Mouse (Mus musculus) common myeloid progenitor, adult 5-6 weeks (primary cell): ENCODE measurements around the gene Adora2a. TPM values are rescaled to one million over a fixed set of nuclear protein-coding genes. Genes with fewer than 3 reads are reported as not detected.
A peak's percentile ranks its signal among the peaks of the same experiment; 100 is the strongest.

Source experiments
- ATAC-seq: replicated peaks from 2 replicates; pipeline ENCODE4 v1.8.0; 2016; ENCODE audit warnings: low read depth, mild to moderate bottlenecking, moderate TSS enrichment, inconsistent platforms; ENCODE audit not compliant: poor library complexity, severe bottlenecking
- total RNA-seq: library from RNA; stranded (forward); fragments of 200-1000, 187-1606 nt; gene quantifications from 2 replicates; pipeline ENCODE4 v1.2.3, GENCODE M21; 2017

The Adora2a gene
- total RNA-seq, 1 experiment from 2014 or later: 6.2 TPM

DNA sequence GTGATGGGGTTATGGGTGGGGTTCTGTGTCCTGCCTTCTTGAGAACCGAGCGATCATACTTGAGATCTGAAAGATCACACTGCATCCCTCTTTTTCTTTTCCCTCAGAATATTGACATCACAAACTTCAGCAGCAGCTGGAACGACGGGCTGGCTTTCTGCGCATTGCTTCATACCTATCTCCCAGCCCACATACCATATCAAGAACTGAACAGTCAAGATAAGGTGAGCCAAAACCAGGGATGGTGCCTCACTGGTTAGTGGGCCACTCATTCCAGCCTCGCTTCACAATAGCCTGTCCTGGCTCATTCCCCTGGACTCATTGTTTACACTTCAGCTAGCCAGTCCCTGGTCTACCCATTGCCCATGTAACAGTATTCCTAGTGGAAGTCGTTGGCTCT lies 9.5 kb upstream of the Adora2a start:
- ATAC-seq: no peak

DNA sequence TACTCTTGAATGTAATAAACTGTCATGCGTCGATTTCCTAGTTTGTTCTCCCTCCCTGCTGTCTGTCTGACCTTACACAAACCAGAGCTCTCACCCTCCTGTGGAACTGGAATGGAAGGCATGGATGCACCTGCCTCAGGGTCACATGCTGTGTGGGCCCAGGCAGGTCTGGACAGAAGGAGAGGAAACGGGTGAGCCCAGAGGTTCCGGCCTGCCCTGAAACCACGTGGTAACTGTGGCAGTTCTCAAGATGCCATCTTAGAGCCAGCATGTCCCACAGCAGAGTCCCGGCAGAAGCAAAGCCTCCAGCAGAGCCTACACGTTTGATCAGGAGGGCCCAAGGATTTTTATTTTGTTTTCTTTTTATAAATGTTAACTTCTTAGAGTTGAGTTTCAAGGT lies 4.3 kb upstream of the Adora2a start:
- peak; percentile 43 for ATAC-seq

DNA sequence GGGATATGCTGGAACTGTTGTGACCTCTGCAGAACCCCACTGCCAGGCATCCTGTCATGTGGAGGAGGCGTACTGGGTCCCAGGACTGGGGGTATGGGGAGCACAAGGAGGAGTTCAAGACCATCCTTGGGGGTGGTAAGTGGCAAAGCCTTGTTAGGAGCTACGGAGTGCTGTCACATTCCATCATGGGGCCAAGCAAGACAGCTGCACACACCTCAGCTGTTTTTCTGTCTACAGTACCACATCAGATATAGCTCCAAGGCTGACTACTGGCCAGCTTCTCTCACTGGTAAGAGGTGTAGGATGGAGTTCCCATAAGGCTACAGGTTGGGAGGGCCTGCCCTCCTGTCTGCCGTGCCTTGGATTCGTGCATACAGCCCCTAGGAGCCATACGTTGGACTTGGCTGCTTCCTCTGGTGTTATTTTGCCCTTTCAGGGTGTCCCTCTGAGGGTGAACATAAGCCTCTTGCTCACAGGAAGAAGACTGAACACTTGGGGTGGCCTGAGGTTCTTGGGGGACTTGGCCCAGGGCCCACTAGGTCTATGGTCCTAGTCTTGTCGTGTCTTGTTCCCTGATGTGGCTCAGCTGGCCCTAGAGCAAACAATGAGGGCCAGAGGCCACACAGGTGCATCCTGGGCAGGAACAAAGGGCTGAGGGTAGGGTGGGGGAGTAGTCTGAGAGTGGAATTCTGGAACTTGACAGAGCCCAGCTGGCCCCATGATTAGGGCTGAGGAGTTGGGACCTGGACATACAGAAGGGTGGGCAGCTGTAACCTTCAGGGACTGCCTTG lies 2.3 kb upstream of the Adora2a start:
- ATAC-seq: no peak

DNA sequence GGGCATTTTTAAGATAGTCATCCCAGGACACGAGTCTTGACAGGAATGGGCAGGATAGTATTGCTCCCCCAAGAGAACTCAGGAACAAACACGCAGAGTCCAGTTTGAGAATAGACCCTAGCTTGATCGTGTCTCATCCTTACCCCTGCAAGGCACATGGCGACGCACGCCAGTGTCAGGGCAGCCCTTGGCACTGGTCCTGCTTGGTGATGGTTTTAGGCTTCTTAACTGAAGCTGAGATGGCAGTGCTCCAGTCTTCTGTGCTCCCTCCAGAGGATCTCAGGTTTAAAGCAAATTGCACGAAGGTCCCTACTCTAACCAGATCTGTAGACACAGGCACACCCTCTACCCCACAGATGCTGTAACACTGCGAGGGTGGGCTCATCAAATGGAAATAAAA lies 921 bp upstream of the Adora2a start:
- no peak for ATAC-seq

DNA sequence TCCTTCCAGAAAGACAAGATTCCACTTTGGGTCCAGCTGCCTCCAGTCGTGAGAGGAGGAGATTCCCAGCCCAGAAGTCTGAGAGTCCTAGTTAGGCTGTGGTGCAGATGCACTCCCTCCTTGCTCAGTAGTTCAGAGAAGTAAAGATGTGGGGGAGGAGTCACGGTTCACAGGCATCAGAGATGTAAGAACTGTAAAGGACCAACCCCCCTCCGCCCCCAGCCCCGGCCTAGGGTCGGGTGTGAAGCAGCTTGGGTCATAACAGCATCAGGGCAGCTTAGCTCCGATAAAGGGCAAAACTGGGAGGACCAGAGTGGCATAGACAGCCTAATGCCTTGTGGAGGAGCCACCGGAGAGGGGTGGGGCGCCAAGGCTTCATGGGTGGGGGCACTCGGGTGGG lies 205 bp upstream of the Adora2a start:
- 0 out of 2 replicates have a peak, but pooled peaks have one; percentile 5 for ATAC-seq

DNA sequence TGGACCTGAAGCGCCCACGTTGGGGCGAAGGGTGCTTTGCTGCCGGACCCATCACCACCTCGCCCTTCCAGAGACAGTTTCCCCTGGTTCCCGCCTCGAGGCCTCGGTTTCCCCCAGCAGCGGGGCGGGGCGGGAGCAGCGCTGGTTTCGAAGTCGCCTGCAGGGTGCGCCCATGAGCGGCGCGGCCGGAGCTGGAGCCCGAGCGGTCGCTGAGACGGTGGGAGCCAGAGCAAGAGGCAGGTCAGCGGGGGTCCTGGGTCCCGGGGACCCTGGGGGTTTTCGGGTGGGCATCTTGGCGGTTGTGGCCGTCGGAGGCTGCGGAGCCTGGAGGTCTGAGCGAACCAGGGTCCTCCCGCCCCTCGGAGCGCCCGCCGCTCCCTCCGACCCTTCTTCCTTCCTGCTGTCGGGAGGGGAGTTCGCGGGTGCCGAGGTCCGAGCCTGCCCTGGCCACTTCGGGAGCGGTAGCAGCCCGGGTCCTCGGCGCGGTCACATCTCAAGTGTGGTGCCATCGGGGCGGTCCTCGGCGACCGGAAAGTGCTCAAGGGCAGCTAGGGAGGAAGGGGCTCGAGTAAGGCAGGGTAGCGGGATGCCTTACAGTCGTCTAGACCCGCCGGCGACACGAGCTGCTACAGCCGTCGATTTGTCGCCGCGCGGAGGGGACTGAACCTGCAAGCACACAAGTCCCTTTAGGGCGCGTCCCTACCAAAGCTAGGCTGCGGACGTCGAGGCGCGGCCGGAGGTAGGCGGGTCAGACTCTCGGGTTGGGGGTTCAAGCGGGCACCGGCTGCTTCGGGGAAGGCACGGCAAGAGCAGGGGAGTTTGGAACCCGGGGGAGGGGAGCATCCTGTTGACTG lies 458 bp downstream of the Adora2a start:
- peak; percentile 20 for ATAC-seq

DNA sequence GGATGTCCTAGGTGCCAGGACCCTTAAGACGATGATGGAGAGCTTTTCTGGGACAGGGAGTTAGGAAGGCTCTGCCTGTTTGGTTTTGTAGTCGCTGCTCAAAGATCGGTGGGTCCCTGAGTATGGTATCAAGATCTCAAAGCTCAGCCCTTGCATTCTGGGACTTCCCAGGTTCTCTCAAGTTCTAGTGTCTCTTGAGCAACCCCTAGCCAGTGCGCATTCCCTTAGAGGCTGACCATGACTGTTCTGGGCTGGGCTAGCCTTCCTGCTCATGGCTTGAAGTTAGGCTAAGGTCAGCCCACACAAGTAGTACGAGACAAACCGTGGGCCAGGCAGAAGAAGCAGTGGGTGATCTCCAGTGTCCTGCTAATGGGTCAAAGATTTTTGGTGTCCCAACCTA lies 1.5 kb downstream of the Adora2a start:
- no peak for ATAC-seq

DNA sequence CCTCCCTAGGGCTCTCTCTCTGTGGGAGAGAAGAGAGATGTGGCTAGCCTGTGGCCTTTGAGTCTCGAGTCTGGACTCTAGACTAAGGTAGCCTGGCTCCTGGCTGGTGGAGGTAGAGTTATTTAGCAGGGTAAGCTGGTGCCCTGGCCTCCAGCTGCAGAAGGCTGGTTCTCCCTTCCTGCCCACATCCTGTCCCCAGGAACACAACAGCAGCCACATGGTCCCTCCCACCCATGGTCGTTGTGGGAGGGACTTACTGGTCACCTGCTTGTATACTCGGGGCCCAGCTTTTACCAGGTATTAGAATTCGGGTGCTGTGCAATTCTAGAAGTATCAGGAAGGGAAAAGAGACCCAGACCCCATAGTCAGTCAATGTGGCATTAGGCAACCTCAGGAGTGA lies 3.6 kb downstream of the Adora2a start:
- ATAC-seq: peak; percentile 55

DNA sequence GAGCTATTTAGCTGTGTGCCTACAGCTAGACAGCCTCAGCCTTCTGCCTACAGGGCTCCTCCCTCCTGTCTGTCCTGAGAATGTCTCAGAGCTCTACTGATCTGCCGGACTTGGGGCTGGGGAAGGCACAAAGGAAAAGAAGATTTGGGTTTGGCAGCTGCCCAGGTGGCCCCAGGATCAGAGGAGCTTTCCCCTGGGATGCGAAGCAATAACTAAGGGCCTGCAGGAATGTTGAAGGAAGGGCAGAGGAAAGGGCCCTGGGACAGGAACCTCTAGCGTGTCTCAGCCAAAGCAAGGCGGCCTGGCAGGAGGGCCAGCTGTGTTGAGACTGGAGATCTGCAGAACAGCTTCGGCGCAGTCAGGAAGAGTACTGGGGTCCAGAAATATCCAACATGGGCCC lies 6.3 kb downstream of the Adora2a start:
- ATAC-seq: no peak

DNA sequence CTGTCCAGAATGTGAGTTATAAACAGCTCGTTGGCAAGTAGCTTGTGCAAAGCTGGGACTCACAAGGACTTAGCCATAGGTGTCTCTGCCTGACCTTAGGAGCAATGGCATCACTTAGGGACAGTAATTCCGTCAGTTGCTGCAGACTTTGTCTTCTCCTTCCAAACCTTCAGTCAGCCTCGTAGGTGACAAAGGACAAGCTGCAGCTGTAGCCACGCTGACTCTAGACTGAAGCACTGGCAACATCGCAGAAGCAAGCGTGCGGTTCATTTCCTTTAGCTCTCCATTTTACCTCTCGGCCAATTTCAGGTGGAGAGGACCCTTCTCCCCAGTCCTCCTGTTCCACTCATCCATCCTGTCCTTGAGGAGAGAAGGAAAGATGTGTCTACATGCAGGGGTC lies 7.3 kb downstream of the Adora2a start:
- ATAC-seq: no peak

DNA sequence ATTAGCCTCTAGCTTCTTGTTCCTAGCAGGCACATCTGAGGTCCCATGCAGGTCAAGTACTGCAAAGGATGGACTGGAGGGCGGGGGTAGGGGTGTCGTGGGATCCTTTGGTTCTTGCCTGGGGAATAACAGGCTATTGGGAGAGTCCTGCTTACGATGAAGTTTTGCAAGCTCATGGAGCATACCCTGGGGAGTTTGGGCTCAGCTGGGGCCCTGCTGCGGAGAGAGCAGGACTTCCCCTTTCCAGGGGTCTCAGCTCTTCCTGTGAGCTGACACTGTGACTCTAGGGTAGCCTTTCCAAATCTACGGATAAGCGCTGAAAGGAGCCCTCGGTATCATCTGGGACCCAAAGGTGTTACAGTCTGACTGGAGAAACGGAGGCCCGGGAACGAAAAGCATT lies 7.7 kb downstream of the Adora2a start:
- ATAC-seq: peak; percentile 24

DNA sequence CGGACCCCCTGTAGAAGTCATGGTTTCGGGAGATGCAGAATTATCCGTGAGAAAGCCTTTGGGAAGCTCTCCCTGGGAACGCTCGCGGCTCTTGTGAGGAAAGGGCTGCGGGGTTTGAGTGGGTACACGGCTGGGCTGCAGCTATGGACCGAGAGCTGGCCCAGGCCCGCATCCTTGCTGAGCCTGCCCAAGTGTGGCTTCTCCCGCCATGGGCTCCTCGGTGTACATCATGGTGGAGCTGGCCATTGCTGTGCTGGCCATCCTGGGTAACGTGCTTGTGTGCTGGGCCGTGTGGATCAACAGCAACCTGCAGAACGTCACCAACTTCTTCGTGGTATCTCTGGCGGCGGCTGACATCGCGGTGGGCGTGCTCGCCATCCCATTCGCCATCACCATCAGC lies 9.1 kb downstream of the Adora2a start:
- ATAC-seq: no peak

DNA sequence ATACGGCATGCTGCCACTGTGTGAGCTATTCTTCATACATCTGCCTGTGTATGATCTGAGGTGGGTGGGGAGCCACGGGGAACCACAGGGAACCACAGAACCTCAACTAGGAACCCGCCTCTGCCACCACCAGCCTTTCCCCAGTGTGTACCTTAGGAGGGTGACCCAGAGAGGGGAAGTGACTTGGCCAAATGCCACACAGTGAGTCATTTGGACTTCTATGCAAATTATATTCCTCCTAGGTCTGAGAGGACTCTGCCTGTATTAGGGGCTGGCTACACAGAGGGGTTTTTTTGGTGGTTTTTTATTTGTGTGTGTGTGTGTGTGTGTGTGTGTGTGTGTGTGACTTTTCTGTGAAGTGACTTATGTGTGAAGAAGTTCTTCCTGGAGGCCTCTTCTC lies 9.9 kb downstream of the Adora2a start:
- peak; percentile 94 for ATAC-seq

DNA sequence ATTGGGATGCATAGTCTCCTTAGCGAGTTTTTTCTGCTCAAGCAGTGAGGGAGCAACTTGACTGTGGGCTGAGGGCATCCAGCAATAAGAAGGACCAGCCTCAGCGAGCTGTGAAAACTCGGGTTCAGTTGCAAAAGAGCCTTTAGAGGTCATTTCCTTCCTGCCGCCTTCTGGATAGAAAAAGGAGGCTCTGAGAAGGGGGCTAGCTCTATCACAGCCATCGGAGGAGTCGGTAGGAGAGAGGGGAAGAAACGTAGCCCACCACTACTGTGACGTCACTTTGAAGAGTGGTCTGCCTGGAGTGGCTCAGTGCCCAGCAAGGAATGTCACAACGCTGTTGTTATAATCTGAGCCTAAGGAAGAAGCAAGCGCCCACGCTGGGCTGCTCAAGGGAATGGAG lies 10.4 kb downstream of the Adora2a start:
- peak; percentile 40 for ATAC-seq

DNA sequence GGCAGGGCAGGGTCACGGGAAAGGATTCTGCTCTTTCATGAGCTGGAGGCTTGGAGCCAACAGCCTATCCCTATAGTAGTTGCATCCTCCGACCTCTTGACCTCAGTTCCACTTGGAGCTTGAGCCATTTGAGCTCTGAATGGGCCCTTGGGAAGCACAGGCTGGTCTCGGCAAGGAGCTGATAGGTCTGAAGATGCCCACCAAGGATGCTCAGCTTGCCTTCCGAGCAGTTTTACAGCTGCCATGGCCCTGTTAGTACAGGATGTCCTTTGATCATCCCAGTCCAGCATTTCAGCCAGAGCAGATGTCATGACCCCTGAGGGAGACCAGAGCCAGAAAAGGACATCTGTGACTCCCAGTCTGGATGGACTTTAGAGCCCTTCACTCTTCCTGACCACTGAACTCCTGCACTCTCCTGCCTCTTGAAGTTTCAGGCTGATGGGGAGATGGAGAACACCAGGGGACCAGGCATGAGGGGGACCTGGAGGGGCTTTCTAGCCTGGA lies 11.6 kb downstream of the Adora2a start:
- no peak for ATAC-seq

DNA sequence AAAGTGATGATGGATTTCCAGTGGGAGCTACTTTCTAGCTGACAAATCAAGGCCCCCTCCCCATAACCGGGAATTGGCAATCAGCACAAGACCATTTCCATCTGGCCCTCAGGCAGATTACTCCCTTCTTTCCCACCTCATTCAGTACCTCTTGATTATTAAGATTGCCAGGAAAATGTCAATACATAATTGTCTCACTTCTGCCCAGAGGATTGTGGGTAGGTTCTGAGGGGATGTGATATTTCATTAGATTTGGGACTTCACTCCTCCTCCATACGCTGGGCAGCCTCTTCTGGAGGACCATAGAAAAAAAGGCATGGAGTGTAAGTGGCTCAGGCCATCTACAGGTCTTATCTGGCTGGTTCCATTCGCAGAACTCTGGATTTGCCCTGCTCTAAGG lies 15.6 kb downstream of the Adora2a start:
- no peak for ATAC-seq

DNA sequence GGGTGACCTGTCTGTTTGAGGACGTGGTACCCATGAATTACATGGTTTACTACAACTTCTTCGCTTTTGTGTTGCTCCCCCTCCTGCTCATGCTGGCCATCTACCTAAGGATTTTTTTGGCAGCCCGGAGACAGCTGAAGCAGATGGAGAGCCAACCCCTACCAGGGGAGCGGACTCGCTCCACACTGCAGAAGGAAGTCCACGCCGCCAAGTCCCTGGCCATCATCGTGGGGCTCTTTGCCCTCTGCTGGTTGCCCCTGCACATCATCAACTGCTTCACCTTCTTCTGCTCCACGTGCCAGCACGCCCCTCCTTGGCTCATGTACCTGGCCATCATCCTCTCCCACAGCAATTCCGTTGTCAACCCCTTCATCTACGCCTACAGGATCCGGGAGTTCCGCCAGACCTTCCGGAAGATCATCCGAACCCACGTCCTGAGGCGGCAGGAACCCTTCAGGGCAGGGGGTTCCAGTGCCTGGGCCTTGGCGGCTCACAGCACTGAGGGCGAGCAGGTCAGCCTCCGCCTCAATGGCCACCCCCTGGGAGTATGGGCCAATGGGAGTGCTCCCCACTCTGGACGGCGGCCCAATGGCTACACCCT lies 16.6 kb downstream of the Adora2a start:
- ATAC-seq: no peak

DNA sequence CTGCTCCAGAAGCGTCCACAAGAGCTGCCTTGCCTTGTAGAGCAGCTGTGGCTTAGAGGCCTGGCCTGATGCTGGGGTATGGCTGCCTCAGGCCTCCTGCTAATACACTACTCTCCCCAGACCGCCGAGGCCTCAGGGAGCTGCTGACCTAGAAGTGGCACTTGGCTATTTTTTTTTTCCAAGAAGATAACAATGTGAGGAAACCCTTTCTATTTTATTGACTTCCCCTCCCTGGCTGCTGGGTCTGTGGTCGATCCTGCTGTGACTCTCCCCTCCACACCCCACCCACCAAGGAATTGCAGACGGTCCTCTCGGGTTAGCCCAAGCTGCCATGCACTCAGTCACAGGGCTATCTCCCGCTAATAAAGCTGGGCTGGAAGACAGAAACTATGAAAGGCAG lies 17.5 kb downstream of the Adora2a start:
- no peak for ATAC-seq

DNA sequence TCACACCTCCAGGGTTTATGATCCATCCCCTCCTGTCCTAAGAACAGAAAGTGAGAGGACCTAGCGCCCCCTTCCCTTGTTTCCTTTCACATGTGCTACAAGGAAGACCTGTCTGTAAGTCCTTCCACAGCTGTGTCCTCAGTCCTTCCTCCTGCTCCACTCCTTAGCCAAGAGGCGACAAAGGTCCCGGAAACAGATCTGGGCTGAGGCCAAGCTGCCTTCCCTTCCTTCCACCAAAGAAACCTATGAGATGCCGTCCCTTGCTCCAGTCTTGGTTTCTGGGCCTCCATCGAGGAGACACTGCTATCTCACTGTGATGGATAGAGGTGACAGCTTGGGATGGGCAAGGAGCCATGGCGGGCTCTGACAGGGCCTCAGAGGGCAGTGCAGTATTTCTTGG lies 18.4 kb downstream of the Adora2a start:
- ATAC-seq: no peak

DNA sequence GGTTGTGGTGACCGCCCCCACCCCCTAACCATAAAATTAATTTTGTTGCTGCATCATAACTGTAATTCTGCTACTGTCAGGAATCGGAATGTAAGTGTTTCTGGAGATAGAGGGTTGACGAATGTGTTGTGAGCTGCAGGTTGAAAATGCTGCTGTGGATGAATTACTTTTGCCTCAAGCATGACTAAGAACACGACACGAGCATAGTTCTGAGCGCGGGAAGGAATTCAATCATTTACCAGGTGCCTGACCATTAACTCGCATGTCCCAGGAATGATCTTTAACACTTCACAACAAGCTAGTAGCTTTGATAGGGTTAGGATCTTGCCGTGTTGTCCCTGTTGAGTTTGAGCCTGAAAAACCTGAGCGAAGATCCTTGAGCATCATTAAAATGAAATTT lies 20.6 kb downstream of the Adora2a start:
- no peak for ATAC-seq

DNA sequence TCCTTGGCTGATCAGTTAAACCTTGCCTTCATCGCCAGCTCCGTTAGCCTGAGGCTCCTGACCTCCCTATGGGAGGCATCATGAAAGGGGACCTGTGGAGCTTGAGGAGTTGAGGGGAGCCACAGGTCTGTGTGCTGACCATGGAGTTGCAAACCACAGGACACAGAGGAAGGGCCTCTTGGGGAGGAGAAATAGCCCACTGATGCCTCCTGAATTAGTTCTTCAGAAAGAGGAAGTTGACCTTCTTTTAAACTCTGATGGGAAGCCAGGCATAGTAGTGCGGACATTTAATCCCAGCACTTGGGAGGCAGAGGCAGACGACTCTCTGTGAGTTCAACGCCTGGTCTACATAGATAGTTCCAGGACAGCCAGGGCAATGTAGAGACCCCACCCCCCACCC lies 22.2 kb downstream of the Adora2a start:
- ATAC-seq: peak; percentile 83
